Mouse (Mus musculus) limb, embryonic 11.5 days (tissue): ENCODE results near the gene Lrrc40. TPM values are rescaled to one million over a fixed set of nuclear protein-coding genes. Genes with fewer than 3 reads are reported as not detected.
A peak's percentile ranks its signal among the peaks of the same experiment; 100 is the strongest.
"Not testable (repeated sequence)": the region's sequence is repeated elsewhere in the genome, so short reads cannot be mapped to it uniquely, and the experiment has no call there.

Experiments
- ATAC-seq: fragments of 200-750 bp; cut with Nextera tagmentation; 2 replicates; pipeline ENCODE4 v1.8.0; 2017; ENCODE audit warnings: low read depth; ENCODE audit not compliant: insufficient number of reproducible peaks, low FRiP score, low TSS enrichment
- DNase-seq: peaks from one replicate; pipeline ENCODE4 v3.0.0-alpha.2; 2015; ENCODE audit warnings: low spot score
- H3K27ac ChIP-seq: fragments of 300-500 bp; sonication (generic); replicated peaks from 2 replicates; pipeline ENCODE4 v1.5.1; 2014; ENCODE audit warnings: low read depth, mild to moderate bottlenecking, low read length
- H3K27me3 ChIP-seq: fragments of 300-500 bp; sonication (generic); 2 replicates; pipeline ENCODE4 v1.6.1; 2014; ENCODE audit warnings: mild to moderate bottlenecking, low read length, mixed read lengths; ENCODE audit not compliant: control insufficient read depth, insufficient read depth
- H3K36me3 ChIP-seq: fragments of 300-500 bp; sonication (generic); 2 replicates; pipeline ENCODE4 v1.6.1; 2014; ENCODE audit warnings: mild to moderate bottlenecking, low read length, moderate library complexity, mixed read lengths; ENCODE audit not compliant: control insufficient read depth, insufficient read depth
- H3K4me1 ChIP-seq: fragments of 300-500 bp; sonication (generic); 2 replicates; pipeline ENCODE4 v1.6.1; 2014; ENCODE audit warnings: low read length, mixed read lengths; ENCODE audit not compliant: control insufficient read depth, insufficient read depth
- H3K4me2 ChIP-seq: fragments of 300-500 bp; sonication (generic); 2 replicates; pipeline ENCODE4 v1.6.1; 2014; ENCODE audit warnings: low read depth, mild to moderate bottlenecking, moderate library complexity; ENCODE audit not compliant: severe bottlenecking
- H3K4me3 ChIP-seq: fragments of 300-500 bp; sonication (generic); 2 replicates; pipeline ENCODE4 v1.5.1; 2014; ENCODE audit warnings: low read depth, low read length
- H3K9ac ChIP-seq: fragments of 300-500 bp; sonication (generic); 2 replicates; pipeline ENCODE4 v1.6.1; 2014; ENCODE audit warnings: mild to moderate bottlenecking, low read length
- H3K9me3 ChIP-seq: fragments of 300-500 bp; sonication (generic); 2 replicates; pipeline ENCODE4 v1.6.1; 2016; ENCODE audit warnings: low read length; ENCODE audit not compliant: control insufficient read depth
- WGBS: fragments of 180-500 bp; shearing (Covaris S2); extraction: QIAGEN DNeasy Blood & Tissue Kit; methylation state at CpG from one replicate; pipeline ENCODE4 v1.1.7; 2014; 5-methylcytosine and 5-hydroxymethylcytosine counted together
- polyA plus RNA-seq: library from polyadenylated mRNA; unstranded; fragments of >200 nt; fragmentation: Nextera tagmentation; extraction: Ambion mirVana; gene quantifications from 2 replicates; pipeline ENCODE4 v1.2.1, GENCODE M21; 2014

Lrrc40 gene
- polyA plus RNA-seq, 1 experiment from 2014 or later: 88.0 TPM

DNA sequence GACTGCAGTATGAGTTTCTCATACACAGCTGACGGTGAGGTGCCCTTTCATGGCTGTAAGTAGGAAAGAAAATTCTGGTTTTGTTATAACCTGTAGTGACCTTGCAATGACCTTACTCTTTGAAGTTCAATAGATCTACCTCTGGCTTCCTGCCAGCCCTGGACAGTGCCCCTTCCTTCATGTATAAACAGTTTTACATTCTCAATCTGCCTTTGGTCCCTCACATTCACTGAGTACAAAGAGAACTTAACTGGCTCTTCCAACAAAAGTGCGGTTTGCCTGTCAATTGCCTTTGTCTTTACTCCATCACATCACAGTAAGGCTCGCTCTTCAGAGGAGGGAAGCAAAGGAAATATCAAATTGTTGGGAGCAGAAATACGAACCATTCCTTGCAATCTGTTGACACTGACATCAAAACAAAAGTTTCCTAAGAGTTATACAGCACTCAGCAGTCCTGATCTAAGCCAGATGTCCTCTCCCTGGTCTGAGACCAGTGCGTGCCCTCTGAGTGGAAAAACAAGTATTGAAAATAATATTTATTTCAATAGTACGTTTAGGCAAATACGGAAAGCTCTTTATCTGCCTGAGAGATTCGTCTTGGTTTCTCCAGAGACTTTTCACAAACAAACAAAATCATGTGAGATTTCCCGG is 32.3 kb downstream of the Lrrc40 start:
- 33% methylated on average over 9 of the region's 9 CpGs for WGBS
- DNase-seq (peak; percentile 37), ATAC-seq (peak; percentile 63; the same call in 1 of the 2 replicates)
- H3K9me3 ChIP-seq: no peaks in the 10 kb centered on the region
- H3K9ac ChIP-seq: no peak overlapping the region
- H3K36me3 ChIP-seq: no peaks in the 10 kb centered on the region; the same call in 1 of the 2 replicates
- no peak overlapping the region for H3K4me2 ChIP-seq
- no peak overlapping the region for H3K27ac ChIP-seq
- H3K4me3 ChIP-seq: no peak overlapping the region
- no peaks in the 10 kb centered on the region for H3K27me3 ChIP-seq
- no peaks in the 10 kb centered on the region for H3K4me1 ChIP-seq

GRCm38 (mm10) chr3:158075004-158075403 is 38.5 kb downstream of the Lrrc40 start:
- no peak for ATAC-seq
- WGBS: 92% methylated on average over 2 of the region's 2 CpGs

DNA sequence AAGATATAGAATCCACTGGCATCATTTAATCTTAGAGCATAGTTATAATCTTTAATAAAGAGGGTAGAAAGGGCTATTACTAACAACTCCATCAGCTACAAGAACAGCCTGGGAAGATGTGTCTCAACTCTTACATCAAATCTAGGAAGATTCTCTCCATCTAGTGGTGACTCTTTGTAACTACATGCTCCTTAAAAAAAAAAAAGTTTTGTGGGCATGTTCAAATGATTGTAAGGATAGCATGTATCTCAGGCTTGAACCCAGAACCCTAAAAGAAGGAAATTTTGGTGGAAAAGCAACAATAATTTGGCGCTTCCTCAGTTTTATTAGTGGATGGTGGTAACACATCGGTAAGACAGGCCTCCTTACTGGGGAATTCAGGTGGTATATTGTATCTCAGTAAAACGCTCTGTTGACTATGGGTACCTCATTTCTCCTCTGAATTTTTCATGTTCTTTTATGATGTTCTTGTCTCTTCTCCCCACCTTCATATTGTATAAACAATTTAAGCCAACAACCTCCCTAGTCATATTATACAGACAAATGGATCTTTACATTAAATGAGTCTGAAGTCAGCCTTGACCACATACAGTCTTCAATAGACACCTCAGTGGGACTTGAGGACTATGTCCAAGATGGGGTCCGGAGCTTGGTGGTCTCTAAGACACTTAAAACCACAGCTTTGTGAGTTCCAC is 40.4 kb downstream of the Lrrc40 start:
- H3K27me3 ChIP-seq: no peaks in the 10 kb centered on the region
- H3K4me3 ChIP-seq: no peak overlapping the region
- DNase-seq (no peak), ATAC-seq (no peak)
- no peak overlapping the region for H3K9ac ChIP-seq
- no peaks in the 10 kb centered on the region for H3K36me3 ChIP-seq
- no peak overlapping the region for H3K27ac ChIP-seq
- 45% methylated on average over 4 of the region's 4 CpGs for WGBS
- no peaks in the 10 kb centered on the region for H3K9me3 ChIP-seq
- H3K4me2 ChIP-seq: no peak overlapping the region
- no peaks in the 10 kb centered on the region for H3K4me1 ChIP-seq

More at GRCm38 (mm10) chr3:158075004-158075403, 38.5 kb downstream of the Lrrc40 start:
- no peaks in the 10 kb centered on the region for H3K4me1 ChIP-seq
- no peak overlapping the region for H3K27ac ChIP-seq
- H3K9me3 ChIP-seq: no peaks in the 10 kb centered on the region
- no peaks in the 10 kb centered on the region for H3K36me3 ChIP-seq
- no peak overlapping the region for H3K9ac ChIP-seq
- no peak for DNase-seq
- H3K4me3 ChIP-seq: no peak overlapping the region
- no peak overlapping the region for H3K4me2 ChIP-seq
- H3K27me3 ChIP-seq: no peaks in the 10 kb centered on the region

- Histone ChIP-seq H3K36me3 (no peaks in the 10 kb centered on the region), H3K9me3 (no peaks in the 10 kb centered on the region), H3K4me1 (no peaks in the 10 kb centered on the region), H3K4me3 (no peak overlapping the region), H3K4me2 (no peak overlapping the region), H3K27me3 (no peaks in the 10 kb centered on the region), H3K27ac (no peak overlapping the region), H3K9ac (no peak overlapping the region)
- no peak for ATAC-seq
- WGBS: 41% methylated on average over 1 of the region's 1 CpGs
- no peak for DNase-seq
Observed at GRCm38 (mm10) chr3:158077380-158077772, 40.9 kb downstream of the Lrrc40 start.

- no peaks in the 10 kb centered on the region for H3K9me3 ChIP-seq
- DNase-seq (no peak), ATAC-seq (no peak)
- no peak overlapping the region for H3K4me3 ChIP-seq
- 81% methylated on average over 5 of the region's 5 CpGs for WGBS
- H3K9ac ChIP-seq: no peak overlapping the region
- H3K27ac ChIP-seq: no peak overlapping the region
- no peaks in the 10 kb centered on the region for H3K27me3 ChIP-seq
- H3K4me1 ChIP-seq: no peaks in the 10 kb centered on the region
- H3K36me3 ChIP-seq: no peaks in the 10 kb centered on the region
- no peak overlapping the region for H3K4me2 ChIP-seq
Observed at GRCm38 (mm10) chr3:158077828-158078227, 41.4 kb downstream of the Lrrc40 start.

- Histone ChIP-seq H3K4me2 (no peak overlapping the region), H3K4me1 (no peaks in the 10 kb centered on the region), H3K36me3 (no peaks in the 10 kb centered on the region), H3K27ac (no peak overlapping the region), H3K27me3 (no peaks in the 10 kb centered on the region), H3K4me3 (no peak overlapping the region), H3K9ac (no peak overlapping the region), H3K9me3 (no peaks in the 10 kb centered on the region)
- WGBS: 87% methylated on average over 3 of the region's 3 CpGs
- ATAC-seq (no peak), DNase-seq (no peak)
Observed at GRCm38 (mm10) chr3:158091601-158092000, 55.1 kb downstream of the Lrrc40 start.

GRCm38 (mm10) chr3:158093919-158094318 is 57.5 kb downstream of the Lrrc40 start:
- Histone ChIP-seq H3K27me3 (no peaks in the 10 kb centered on the region), H3K27ac (no peak overlapping the region), H3K36me3 (no peaks in the 10 kb centered on the region), H3K4me3 (no peak overlapping the region), H3K9ac (no peak overlapping the region), H3K4me1 (no peaks in the 10 kb centered on the region), H3K4me2 (no peak overlapping the region), H3K9me3 (no peaks in the 10 kb centered on the region)
- no peak for ATAC-seq
- DNase-seq: no peak
- WGBS: 83% methylated on average over 4 of the region's 4 CpGs

- not testable (repeated sequence) for H3K27ac ChIP-seq, H3K4me2 ChIP-seq, H3K27me3 ChIP-seq, DNase-seq, H3K9ac ChIP-seq, H3K4me1 ChIP-seq, ATAC-seq, H3K4me3 ChIP-seq, H3K9me3 ChIP-seq, H3K36me3 ChIP-seq
- 83% methylated on average over 8 of the region's 10 CpGs for WGBS
Observed at GRCm38 (mm10) chr3:158102043-158102442, 65.6 kb downstream of the Lrrc40 start.
